Mouse (Mus musculus): ENCODE results near the gene Gpr85.

Gpr85 gene

GRCm38 (mm10) chr6:13812157-13812556 lies 27.6 kb downstream of the Gpr85 start:
- peak; percentile 62 to 64 for DNase-seq

- DNase-seq: no peak
These were observed 39.7 kb downstream of the Gpr85 start for GRCm38 (mm10) chr6:13800071-13800470.

- DNase-seq: no peak
These were observed 42.4 kb downstream of the Gpr85 start for GRCm38 (mm10) chr6:13797389-13797788.

Measured in cerebellum, adult 18-20 months (tissue).